Mouse (Mus musculus) cerebellum, adult 11 months (tissue): ENCODE data around the gene Cplx1.
A peak's percentile ranks its signal among the peaks of the same experiment; 100 is the strongest.

Experiments
- DNase-seq: peaks from one replicate; pipeline ENCODE4 v3.0.0; 2022

Gene Cplx1

DNA sequence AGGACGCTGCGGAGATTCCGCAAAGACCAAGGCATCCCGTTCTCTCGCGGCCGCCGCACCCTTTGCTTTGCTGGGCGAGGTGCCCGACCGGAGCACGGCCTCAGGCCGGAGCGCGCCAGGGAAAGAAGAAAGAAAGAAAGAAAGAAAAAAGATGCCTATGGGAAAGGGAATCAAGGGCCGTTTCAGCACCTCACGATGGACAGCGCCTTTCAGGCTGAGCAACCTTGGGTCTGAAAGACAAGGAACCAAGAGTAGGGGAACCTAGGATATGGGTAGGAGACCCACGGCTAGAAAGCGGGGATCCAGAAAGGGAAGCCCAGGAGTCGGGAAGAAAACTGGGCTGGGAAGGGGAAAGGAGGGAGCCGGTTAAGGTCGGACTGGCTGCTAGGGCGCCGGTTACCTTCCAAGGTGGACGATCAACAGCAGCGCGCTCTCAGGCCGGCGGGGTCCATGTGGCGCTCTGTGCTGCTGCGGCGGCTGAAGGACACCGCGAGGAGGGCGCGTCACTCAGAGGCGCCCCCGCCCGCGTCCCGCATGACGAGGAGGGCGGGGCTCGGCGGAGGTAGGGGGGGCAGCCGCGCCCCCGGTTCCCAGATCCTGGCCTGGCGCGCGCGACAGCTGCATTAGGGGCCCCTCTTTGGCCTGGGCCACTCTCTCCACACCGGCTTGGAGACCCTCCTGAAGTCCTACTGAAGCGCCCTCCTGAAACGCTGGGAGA lies at the start of gene Cplx1:
Cplx1 (minus strand) TSS at position 536 of the 718 bp plus-strand sequence.
- DNase-seq = peak; percentile 81

DNA sequence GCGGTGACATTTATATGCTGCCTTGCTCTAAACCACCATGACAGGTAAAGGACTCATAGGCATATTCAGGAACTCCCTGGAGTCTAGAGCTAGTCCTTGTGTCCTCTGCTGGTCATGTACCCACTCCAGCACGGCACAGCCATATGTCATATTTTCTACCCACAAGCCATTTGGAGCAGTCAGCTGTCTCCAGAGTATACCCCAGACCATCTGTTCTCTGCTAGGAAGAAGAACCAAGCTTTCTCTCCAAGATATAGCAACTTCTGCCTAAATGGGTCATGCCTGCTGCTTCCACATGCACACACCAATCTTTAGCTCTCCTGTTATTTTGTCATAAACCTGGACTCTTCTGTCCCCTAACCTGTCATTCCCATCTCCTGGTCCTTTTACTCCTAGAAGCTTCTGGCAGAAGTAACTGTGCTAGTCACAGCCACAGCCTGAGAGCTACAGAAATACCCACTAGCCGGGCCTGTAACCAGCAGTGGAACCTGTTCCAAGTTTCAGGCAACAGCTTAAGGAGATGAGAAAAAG lies 31.6 kb upstream of the Cplx1 start:
- peak; percentile 57 for DNase-seq

- DNase-seq = no peak
Measured at GRCm38 (mm10) chr5:108573054-108573453, 23.2 kb upstream of the Cplx1 start.

- no peak for DNase-seq
Measured at GRCm38 (mm10) chr5:108570991-108571390, 21.2 kb upstream of the Cplx1 start.

DNA sequence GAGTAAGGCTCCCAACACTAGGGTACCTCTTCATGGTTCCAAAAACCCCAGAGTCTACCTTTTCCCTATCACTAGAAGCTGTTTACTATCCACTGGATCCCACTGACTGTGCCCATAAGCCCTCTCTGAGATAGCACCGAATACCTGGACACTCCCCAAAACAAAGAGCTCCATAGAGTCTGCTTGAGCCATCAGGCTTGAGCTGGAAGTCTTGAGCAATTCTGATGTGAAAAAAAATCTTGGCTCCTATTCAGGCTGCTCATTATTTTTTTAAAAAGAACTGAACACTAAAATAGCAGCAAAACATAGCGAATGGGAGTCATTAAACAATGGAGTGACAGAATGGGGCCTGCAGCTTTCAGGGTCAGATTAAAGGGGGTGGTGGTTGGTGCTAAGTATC lies 17.3 kb upstream of the Cplx1 start:
- no peak for DNase-seq

GRCm38 (mm10) chr5:108566523-108566922 lies 16.7 kb upstream of the Cplx1 start:
- no peak for DNase-seq

- DNase-seq = no peak
Measured at GRCm38 (mm10) chr5:108565381-108565780, 15.6 kb upstream of the Cplx1 start.

GRCm38 (mm10) chr5:108564346-108564745 lies 14.5 kb upstream of the Cplx1 start:
- no peak for DNase-seq

GRCm38 (mm10) chr5:108562483-108562882 lies 12.7 kb upstream of the Cplx1 start:
- DNase-seq = no peak

DNA sequence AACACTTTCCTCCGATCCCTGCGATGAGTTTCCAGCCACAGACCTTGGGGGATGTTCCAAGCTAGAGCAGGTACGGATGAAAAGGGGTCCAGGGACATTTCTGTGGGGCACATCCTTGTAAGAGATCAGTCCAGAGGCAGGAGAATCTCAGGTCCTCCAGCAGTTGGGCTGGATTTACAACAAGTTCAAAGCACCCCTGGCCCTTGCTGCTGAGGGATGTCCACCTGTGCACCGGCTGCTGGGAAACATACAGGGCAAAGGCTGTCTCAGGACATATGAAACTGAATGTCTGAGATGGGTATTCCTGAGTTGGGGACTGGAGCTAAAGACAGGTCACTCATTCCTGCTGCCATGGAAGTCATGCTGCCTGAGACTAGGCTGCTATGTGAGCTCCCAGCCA lies 7.2 kb upstream of the Cplx1 start:
- no peak for DNase-seq

GRCm38 (mm10) chr5:108554041-108554440 lies 4.2 kb upstream of the Cplx1 start:
- no peak for DNase-seq

- DNase-seq = no peak
Measured at GRCm38 (mm10) chr5:108550207-108550594, 377 bp upstream of the Cplx1 start.

DNA sequence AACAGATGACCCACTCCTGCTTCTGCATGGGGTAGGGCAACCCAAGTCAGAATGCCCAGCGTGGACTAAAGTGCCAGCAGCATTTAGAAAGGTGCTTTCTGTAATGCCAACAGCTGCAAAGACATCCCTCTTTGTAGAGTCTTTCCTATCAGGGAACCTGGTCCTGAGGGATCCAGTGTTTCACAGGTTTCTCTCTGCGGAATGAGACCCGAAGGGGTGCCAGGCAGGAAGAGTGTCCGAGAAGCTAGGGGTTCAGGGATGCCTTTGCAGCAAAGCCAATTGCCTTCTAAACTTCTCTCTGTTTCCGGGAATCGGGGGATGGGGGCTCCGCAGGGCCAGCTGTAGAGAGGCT lies 711 bp downstream of the Cplx1 start:
- no peak for DNase-seq

GRCm38 (mm10) chr5:108547636-108548035 lies 2.2 kb downstream of the Cplx1 start:
- no peak for DNase-seq

GRCm38 (mm10) chr5:108543516-108544291 lies 6.1 kb downstream of the Cplx1 start:
- no peak for DNase-seq

GRCm38 (mm10) chr5:108534188-108534587 lies 15.6 kb downstream of the Cplx1 start:
- DNase-seq = no peak

DNA sequence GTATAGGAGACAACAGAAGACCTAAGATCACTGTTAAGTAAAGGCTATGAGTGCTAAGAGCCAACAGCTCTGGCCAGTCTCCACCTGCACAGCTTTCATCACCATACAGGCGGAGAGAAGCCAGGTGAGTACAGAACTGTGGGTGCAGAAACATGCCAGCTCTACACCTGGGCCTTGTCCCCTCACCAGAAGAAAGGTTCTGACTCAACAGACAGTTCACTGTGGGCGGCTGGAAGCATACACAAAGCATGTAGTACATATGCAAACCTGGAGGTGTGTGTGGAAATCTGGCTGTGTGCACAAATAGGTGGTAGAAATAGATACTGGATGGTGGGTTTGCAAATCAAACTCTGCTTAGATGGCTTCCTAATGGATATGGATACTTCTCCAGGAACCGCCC lies 27.2 kb downstream of the Cplx1 start:
- no peak for DNase-seq

- no peak for DNase-seq
Measured at GRCm38 (mm10) chr5:108521896-108522295, 27.9 kb downstream of the Cplx1 start.

DNA sequence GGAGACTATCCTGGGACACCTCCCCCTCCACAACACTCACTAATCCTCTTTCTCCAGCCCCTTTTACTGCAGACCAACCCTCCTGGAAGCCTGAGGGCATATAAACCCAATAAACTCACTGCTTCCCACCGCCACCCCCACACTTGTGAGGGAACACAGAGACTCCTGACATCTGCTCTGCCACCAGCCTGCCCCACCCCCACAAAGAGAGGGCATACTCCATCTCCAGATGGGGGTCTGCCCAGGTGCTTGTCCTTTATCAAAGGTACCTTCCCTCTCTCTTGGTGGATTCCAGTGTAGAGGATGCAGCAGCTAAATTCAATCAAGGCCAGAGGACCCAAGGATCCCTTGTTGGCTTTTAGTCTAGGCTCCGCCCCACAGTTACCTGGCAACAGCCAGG lies 28.8 kb downstream of the Cplx1 start:
- no peak for DNase-seq

DNA sequence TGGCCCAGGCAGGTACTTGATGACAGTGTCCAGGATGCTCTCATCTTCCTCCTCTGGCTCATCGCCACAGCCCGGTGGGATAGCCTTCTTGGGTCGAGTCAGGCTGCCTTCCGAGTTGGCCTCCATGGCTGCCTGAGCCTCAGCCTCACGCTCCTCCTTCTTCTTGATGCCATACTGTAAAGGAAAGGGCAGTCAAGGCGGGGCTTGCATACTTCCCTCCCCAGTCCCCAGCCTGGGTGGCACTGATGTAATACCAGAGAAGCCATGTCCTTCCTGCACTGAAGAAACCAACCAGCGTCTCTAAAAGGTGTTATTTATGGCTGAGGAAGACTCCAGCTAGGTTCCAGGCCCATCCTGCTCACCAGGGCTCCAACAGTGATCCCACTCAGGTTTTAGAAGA lies 29.7 kb downstream of the Cplx1 start:
- no peak for DNase-seq

- no peak for DNase-seq
Measured at GRCm38 (mm10) chr5:108518951-108519350, 30.9 kb downstream of the Cplx1 start.

DNA sequence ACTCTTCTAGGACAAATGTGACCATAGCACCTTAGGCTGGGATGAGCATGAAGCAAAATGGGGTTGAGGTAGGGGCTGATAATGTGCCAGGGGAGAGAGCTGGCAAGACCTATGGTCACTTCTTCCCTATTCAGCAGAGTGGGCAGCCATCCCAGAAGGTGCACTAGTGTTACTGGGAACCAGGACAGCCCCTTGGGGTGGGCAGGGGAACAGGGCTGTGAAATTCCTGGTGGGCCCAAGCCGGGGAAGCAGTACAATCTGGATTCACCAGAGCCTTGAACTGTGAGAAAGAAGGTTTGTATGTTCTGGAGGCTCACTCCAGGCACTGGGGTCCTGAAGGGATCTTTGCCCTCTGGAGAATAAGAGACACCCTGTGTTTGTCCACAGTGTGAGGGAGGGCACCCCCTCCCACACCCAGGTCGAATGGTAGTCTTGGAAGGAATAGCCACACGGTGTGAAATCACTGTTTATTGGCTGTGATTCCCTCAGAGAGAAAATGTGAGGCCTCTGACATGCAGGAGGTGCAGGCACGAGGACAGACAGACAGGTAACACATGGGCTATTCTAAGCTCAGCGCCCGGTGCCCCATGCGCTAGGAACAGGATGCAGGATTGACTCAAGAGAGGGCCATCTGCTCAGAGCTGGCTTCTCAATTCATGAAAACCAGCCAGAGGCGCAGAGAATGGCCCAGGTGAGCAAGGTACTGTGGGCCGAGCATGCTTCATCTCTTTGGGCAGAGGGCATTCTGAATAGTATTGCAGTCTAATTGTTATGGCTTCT lies 31.5 kb downstream of the Cplx1 start:
- peak; percentile 65 for DNase-seq

DNA sequence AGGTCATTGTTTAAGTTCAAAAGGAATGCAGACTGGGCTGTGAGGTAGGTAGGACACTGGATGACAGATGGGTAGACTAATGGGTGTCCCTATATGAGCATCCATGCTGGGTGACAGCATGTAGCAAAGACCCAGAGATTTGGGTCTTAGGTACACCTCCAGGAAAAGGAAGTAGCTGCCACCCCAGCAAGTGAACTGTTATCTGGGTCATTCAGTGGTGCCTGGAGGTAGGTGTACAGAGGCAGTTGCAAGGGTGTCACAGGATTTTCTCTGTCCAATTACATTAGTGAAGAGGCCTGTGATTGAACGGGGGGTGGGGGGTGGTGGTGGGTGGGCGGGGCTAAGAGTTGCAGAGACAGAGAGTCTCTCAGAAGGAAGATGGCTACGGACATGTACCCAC lies 33.2 kb downstream of the Cplx1 start:
- DNase-seq = no peak
